Mouse (Mus musculus) kidney, adult 2 months (tissue): ENCODE results near the gene Rbfox1. TPM values are rescaled to one million over a fixed set of nuclear protein-coding genes. Genes with fewer than 3 reads are reported as not detected.

ENCODE experiments used
- DNase-seq: peaks from one replicate; pipeline ENCODE4 v3.0.0; 2021
- H3K27ac ChIP-seq: fragments of 200-500 bp; 2 replicates; pipeline ENCODE4 v1.5.1; 2012; ENCODE audit warnings: low read depth, low read length, control low read depth, inconsistent platforms; ENCODE audit not compliant: insufficient read depth
- H3K27me3 ChIP-seq: fragments of 200-500 bp; replicated peaks from 2 replicates; pipeline ENCODE4 v1.6.1; 2012; ENCODE audit warnings: mild to moderate bottlenecking, moderate library complexity, low read length, inconsistent platforms; ENCODE audit not compliant: control insufficient read depth, insufficient read depth
- H3K36me3 ChIP-seq: fragments of 200-500 bp; 2 replicates; pipeline ENCODE4 v1.6.1; 2012; ENCODE audit warnings: mild to moderate bottlenecking, moderate library complexity, low read length, inconsistent platforms; ENCODE audit not compliant: control insufficient read depth, insufficient read depth
- H3K4me1 ChIP-seq: fragments of 200-500 bp; 2 replicates; pipeline ENCODE4 v1.6.1; 2011; ENCODE audit warnings: low read length; ENCODE audit not compliant: control insufficient read depth, insufficient read depth
- H3K4me3 ChIP-seq: fragments of 200-500 bp; 2 replicates; pipeline ENCODE4 v1.5.1; 2011; ENCODE audit warnings: mild to moderate bottlenecking, low read depth, low read length, control low read depth; ENCODE audit not compliant: insufficient read depth
- CTCF ChIP-seq: fragments of 200-500 bp; conservative IDR thresholded peaks from 2 replicates; pipeline ENCODE4 v1.5.1; 2011; ENCODE audit warnings: low read depth, mild to moderate bottlenecking, control low read depth, low read length, moderate library complexity, mixed read lengths; ENCODE audit not compliant: insufficient read depth, insufficient read length
- POLR2A ChIP-seq: fragments of 200-500 bp; IDR thresholded peaks from one replicate; pipeline ENCODE4 v1.6.1; 2011; ENCODE audit warnings: low read depth, low read length, control low read depth
- WGBS: fragments of 180-500 bp; shearing (Covaris S2); methylation state at CpG from one replicate; pipeline ENCODE4 v1.1.7; 2018; 5-methylcytosine and 5-hydroxymethylcytosine counted together
- polyA plus RNA-seq: library from polyadenylated mRNA; depleted of rRNA; stranded (reverse); fragments of >200 nt; gene quantifications from 2 replicates; pipeline ENCODE4 v1.2.3, GENCODE M21; 2012

The Rbfox1 gene
- polyA plus RNA-seq, 1 experiment, result 4.2 TPM

- DNase-seq, result no peak
- WGBS, result 64% methylated on average over 3 of the region's 3 CpGs
- Histone ChIP-seq H3K4me1 (no peaks in the 10 kb centered on the region), H3K36me3 (no peaks in the 10 kb centered on the region), H3K27me3 (no peaks in the 10 kb centered on the region), H3K4me3 (no peak overlapping the region), H3K27ac (no peak overlapping the region)
- TF ChIP-seq CTCF (no peak), POLR2A (no peak)
Measured at GRCm38 (mm10) chr16:6212916-6213315, 327.8 kb downstream of the Rbfox1 start.

- WGBS, result 68% methylated on average over 6 of the region's 6 CpGs
- Histone ChIP-seq H3K36me3 (no peaks in the 10 kb centered on the region), H3K27ac (no peak overlapping the region), H3K4me1 (no peaks in the 10 kb centered on the region), H3K4me3 (no peak overlapping the region), H3K27me3 (no peaks in the 10 kb centered on the region)
- no peak for DNase-seq
- TF ChIP-seq CTCF (no peak), POLR2A (no peak)
Measured at GRCm38 (mm10) chr16:6227449-6227848, 342.3 kb downstream of the Rbfox1 start.

- H3K27me3 ChIP-seq, result no peaks in the 10 kb centered on the region
- no peak overlapping the region for H3K4me3 ChIP-seq
- WGBS, result 88% methylated on average over 2 of the region's 2 CpGs
- DNase-seq, result no peak
- no peak overlapping the region for H3K27ac ChIP-seq
- H3K36me3 ChIP-seq, result no peaks in the 10 kb centered on the region
- H3K4me1 ChIP-seq, result no peaks in the 10 kb centered on the region
- TF ChIP-seq POLR2A (no peak), CTCF (no peak)
Measured at GRCm38 (mm10) chr16:6232966-6233365, 347.8 kb downstream of the Rbfox1 start.

- H3K27ac ChIP-seq, result no peak overlapping the region
- TF ChIP-seq POLR2A (no peak), CTCF (no peak)
- H3K27me3 ChIP-seq, result no peaks in the 10 kb centered on the region
- H3K4me1 ChIP-seq, result no peaks in the 10 kb centered on the region
- no peak overlapping the region for H3K4me3 ChIP-seq
- no peak for DNase-seq
- H3K36me3 ChIP-seq, result no peaks in the 10 kb centered on the region
- 97% methylated on average over 4 of the region's 4 CpGs for WGBS
Measured at GRCm38 (mm10) chr16:6241393-6241792, 356.2 kb downstream of the Rbfox1 start.

- Histone ChIP-seq H3K27ac (no peak overlapping the region), H3K4me3 (no peak overlapping the region), H3K4me1 (no peaks in the 10 kb centered on the region), H3K36me3 (no peaks in the 10 kb centered on the region), H3K27me3 (no peaks in the 10 kb centered on the region)
- TF ChIP-seq POLR2A (no peak), CTCF (no peak)
- no peak for DNase-seq
- WGBS, result 50% methylated on average over 3 of the region's 3 CpGs
Measured at GRCm38 (mm10) chr16:6242468-6242867, 357.3 kb downstream of the Rbfox1 start.

GRCm38 (mm10) chr16:6247569-6247968 is 362.4 kb downstream of the Rbfox1 start:
- no peaks in the 10 kb centered on the region for H3K4me1 ChIP-seq
- no peaks in the 10 kb centered on the region for H3K27me3 ChIP-seq
- no peak for DNase-seq
- WGBS, result 40% methylated on average over 4 of the region's 4 CpGs
- TF ChIP-seq POLR2A, result no peak
- no peak for TF ChIP-seq CTCF
- H3K27ac ChIP-seq, result no peak overlapping the region
- no peaks in the 10 kb centered on the region for H3K36me3 ChIP-seq
- H3K4me3 ChIP-seq, result no peak overlapping the region

GRCm38 (mm10) chr16:6264557-6264956 is 379.4 kb downstream of the Rbfox1 start:
- Histone ChIP-seq H3K4me1 (no peaks in the 10 kb centered on the region), H3K36me3 (no peaks in the 10 kb centered on the region), H3K27me3 (no peaks in the 10 kb centered on the region), H3K4me3 (no peak overlapping the region), H3K27ac (no peak overlapping the region)
- WGBS, result 74% methylated on average over 8 of the region's 8 CpGs
- no peak for TF ChIP-seq CTCF
- no peak for TF ChIP-seq POLR2A
- DNase-seq, result no peak

- DNase-seq, result peak; percentile 5
- H3K4me3 ChIP-seq, result no peak overlapping the region
- WGBS, result 65% methylated on average over 3 of the region's 3 CpGs
- H3K4me1 ChIP-seq, result no peaks in the 10 kb centered on the region
- no peaks in the 10 kb centered on the region for H3K36me3 ChIP-seq
- no peaks in the 10 kb centered on the region; the same call in 1 of the 2 replicates for H3K27me3 ChIP-seq
- H3K27ac ChIP-seq, result no peak overlapping the region
- TF ChIP-seq CTCF, result no peak
- TF ChIP-seq POLR2A, result no peak
Measured at GRCm38 (mm10) chr16:6265610-6266009, 380.5 kb downstream of the Rbfox1 start.
